Mouse (Mus musculus) heart, adult 2 months (tissue): Measurements from ENCODE around the gene Col6a5. TPM values are rescaled to one million over a fixed set of nuclear protein-coding genes. Genes with fewer than 3 reads are reported as not detected.

Experiments
- DNase-seq, 2 experiments: peaks; one replicate each; pipeline ENCODE4 v3.0.0; 2021
- H3K27ac ChIP-seq: fragments of 200-600 bp; 2 replicates; pipeline ENCODE4 v1.8.1; 2022
- H3K27me3 ChIP-seq: fragments of 200-500 bp; 2 replicates; pipeline ENCODE4 v1.6.1; 2012; ENCODE audit warnings: mild to moderate bottlenecking, low read length, inconsistent platforms, mixed read lengths; ENCODE audit not compliant: control insufficient read depth, insufficient read depth
- H3K36me3 ChIP-seq: fragments of 200-500 bp; 2 replicates; pipeline ENCODE4 v1.6.1; 2012; ENCODE audit warnings: low read length, inconsistent platforms; ENCODE audit not compliant: control insufficient read depth, insufficient read depth
- H3K4me1 ChIP-seq: fragments of 200-500 bp; 2 replicates; pipeline ENCODE4 v1.6.1; 2011; ENCODE audit warnings: low read length; ENCODE audit not compliant: control insufficient read depth, insufficient read depth
- H3K4me3 ChIP-seq: fragments of 200-600 bp; 2 replicates; pipeline ENCODE4 v1.8.1; 2022
- H3K79me2 ChIP-seq: fragments of 200-500 bp; replicated peaks from 2 replicates; pipeline ENCODE4 v1.6.1; 2012; ENCODE audit warnings: mild to moderate bottlenecking, inconsistent platforms, low read length, moderate library complexity, mixed read lengths; ENCODE audit not compliant: control insufficient read depth, insufficient read depth
- H3K9ac ChIP-seq: fragments of 200-500 bp; 2 replicates; pipeline ENCODE4 v1.6.1; 2012; ENCODE audit warnings: low read depth, mild to moderate bottlenecking, control low read depth, inconsistent platforms, low read length, mixed read lengths
- CTCF ChIP-seq: fragments of 200-600 bp; IDR thresholded peaks from 2 replicates; pipeline ENCODE4 v1.8.1; 2022; ENCODE audit warnings: antibody characterized with exemption, mild to moderate bottlenecking, moderate library complexity
- EP300 ChIP-seq: fragments of 200-500 bp; IDR thresholded peaks from 2 replicates; pipeline ENCODE4 v1.6.1; 2011; ENCODE audit warnings: low read depth, low read length, control low read depth; ENCODE audit not compliant: insufficient read depth
- POLR2A ChIP-seq: fragments of 200-500 bp; IDR thresholded peaks from 2 replicates; pipeline ENCODE4 v1.6.1; 2011; ENCODE audit warnings: mild to moderate bottlenecking, low read depth, low read length, control low read depth; ENCODE audit not compliant: insufficient read depth
- WGBS: fragments of 180-500 bp; shearing (Covaris S2); methylation state at CpG from one replicate; pipeline ENCODE4 v1.1.7; 2018; 5-methylcytosine and 5-hydroxymethylcytosine counted together
- intact Hi-C: fragments of 180-260 bp; cut with DNase I; formaldehyde crosslinking; loops from one replicate; pipeline ENCODE4 v1.15.1; 2025
- polyA plus RNA-seq: library from polyadenylated mRNA; depleted of rRNA; stranded (reverse); fragments of >200 nt; gene quantifications from 2 replicates; pipeline ENCODE4 v1.2.3, GENCODE M21; 2012
- total RNA-seq, 2 experiments: library from RNA; stranded (reverse); gene quantifications; 2 replicates each; pipeline ENCODE4 v1.2.3; 2021

The Col6a5 gene
- total and polyA plus RNA-seq, 3 experiments, result 0.09 to 0.50 (median 0.14) TPM

DNA sequence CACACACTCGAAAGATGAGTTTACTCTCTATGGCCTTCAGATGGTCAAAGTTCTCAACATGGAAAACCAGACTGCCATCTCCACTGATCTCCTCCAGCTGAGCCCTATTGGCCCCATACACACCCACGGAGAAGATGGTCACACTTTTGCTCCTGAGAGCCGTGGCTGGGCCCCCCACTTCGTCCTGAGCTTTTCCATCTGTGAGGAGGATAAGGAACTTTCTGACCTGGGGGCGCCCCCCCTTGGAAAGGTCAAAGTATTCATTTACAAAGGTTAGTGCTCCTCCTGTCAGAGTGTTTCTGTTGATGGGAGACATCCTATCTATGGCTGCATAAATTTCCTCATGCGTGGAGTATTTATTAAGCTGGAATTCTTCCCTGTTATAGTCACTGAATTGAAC, 26.6 kb downstream of the Col6a5 start:
- Histone ChIP-seq H3K9ac (no peak overlapping the region), H3K27ac (no peak overlapping the region), H3K27me3 (no peaks in the 10 kb centered on the region), H3K36me3 (no peaks in the 10 kb centered on the region), H3K79me2 (no peaks in the 10 kb centered on the region), H3K4me3 (no peak overlapping the region), H3K4me1 (no peaks in the 10 kb centered on the region)
- no peak for DNase-seq
- intact Hi-C loops, result no loop called here
- WGBS, result 64% methylated on average over 6 of the region's 6 CpGs
- TF ChIP-seq POLR2A, result no peak
- TF ChIP-seq CTCF, result no peak
- TF ChIP-seq EP300, result no peak

GRCm38 (mm10) chr9:105929287-105929686, 31.2 kb downstream of the Col6a5 start:
- no peak overlapping the region for H3K9ac ChIP-seq
- no peaks in the 10 kb centered on the region for H3K4me1 ChIP-seq
- H3K79me2 ChIP-seq, result no peaks in the 10 kb centered on the region
- H3K36me3 ChIP-seq, result no peaks in the 10 kb centered on the region
- no peak overlapping the region for H3K27ac ChIP-seq
- no peak for DNase-seq
- intact Hi-C loops, result no loop called here
- TF ChIP-seq EP300 (no peak), CTCF (no peak), POLR2A (no peak)
- 67% methylated on average over 4 of the region's 4 CpGs for WGBS
- H3K4me3 ChIP-seq, result no peak overlapping the region
- H3K27me3 ChIP-seq, result no peaks in the 10 kb centered on the region

DNA sequence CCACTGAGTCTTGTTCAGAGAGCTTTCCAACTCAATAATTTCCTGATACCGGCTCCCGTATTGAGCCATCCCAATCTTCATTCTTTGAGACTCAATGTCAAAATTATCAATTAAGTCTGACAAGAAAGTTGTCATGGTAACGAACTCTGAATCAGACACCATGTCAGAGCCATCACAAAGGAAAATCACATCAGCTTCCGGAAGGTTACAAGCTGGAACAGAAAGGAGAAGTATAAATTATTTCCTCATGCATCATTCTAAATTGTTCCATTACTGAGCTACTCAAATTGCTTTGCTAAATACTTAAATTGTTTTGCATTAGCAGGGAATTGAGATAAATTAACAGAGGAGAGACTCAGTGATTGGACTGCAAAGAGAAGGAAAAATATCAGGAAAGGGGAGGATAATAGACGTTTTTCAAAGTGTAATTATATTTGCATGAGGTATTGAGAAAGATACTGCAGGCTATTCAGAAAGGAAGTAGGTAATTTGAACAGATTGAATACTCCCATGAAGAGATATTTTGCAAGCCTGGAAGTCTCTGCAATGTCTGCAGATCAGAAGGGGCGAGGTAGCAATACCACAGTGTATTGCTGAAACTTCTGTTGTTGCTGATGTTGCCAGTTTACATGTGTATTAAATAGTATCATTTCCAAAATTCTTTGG, 31.9 kb downstream of the Col6a5 start:
- WGBS, result 71% methylated on average over 6 of the region's 6 CpGs
- intact Hi-C loops, result no loop called here
- H3K4me1 ChIP-seq, result no peaks in the 10 kb centered on the region

GRCm38 (mm10) chr9:105923659-105924058, 36.8 kb downstream of the Col6a5 start:
- no peak overlapping the region for H3K27ac ChIP-seq
- TF ChIP-seq EP300 (no peak), POLR2A (no peak), CTCF (no peak)
- 47% methylated on average over 2 of the region's 2 CpGs for WGBS
- no peaks in the 10 kb centered on the region for H3K79me2 ChIP-seq
- intact Hi-C loops, result no loop called here
- no peaks in the 10 kb centered on the region for H3K36me3 ChIP-seq
- H3K4me1 ChIP-seq, result no peaks in the 10 kb centered on the region
- H3K27me3 ChIP-seq, result no peaks in the 10 kb centered on the region; the same call in 1 of the 2 replicates
- no peak for DNase-seq
- H3K4me3 ChIP-seq, result no peak overlapping the region
- no peak overlapping the region for H3K9ac ChIP-seq

More for the DNA sequence above, 31.9 kb downstream of the Col6a5 start:
- no peaks in the 10 kb centered on the region for H3K36me3 ChIP-seq
- H3K79me2 ChIP-seq, result no peaks in the 10 kb centered on the region
- TF ChIP-seq POLR2A (no peak), EP300 (no peak)
- H3K4me3 ChIP-seq, result no peak overlapping the region
- H3K27me3 ChIP-seq, result no peaks in the 10 kb centered on the region
- DNase-seq, result no peak
- H3K9ac ChIP-seq, result no peak overlapping the region
- no peak overlapping the region for H3K27ac ChIP-seq

DNA sequence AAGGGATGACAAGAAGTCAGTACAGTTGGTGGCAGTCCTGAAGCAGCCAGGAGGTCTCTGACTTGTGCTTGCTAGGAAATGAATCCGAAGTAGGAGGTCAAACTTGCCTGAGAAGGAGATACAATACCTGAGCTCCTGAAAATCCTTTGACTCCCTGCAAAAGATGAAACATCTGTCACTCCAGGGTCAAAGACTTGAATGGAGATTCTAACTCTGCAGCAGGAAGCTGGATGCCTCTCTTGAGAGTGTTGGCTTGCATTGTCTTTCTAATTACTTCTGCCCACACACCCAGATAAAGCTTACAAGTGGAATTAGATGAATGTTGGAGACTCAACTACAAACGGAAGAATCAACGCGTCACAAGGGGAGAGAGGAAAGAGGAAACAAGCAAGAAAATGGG, 45.3 kb downstream of the Col6a5 start:
- Histone ChIP-seq H3K79me2 (no peaks in the 10 kb centered on the region), H3K4me3 (no peak overlapping the region), H3K4me1 (no peaks in the 10 kb centered on the region), H3K9ac (no peak overlapping the region), H3K27ac (no peak overlapping the region), H3K27me3 (no peaks in the 10 kb centered on the region; the same call in 1 of the 2 replicates), H3K36me3 (no peaks in the 10 kb centered on the region)
- DNase-seq, result no peak
- no peak for TF ChIP-seq EP300
- no peak for TF ChIP-seq CTCF
- no peak for TF ChIP-seq POLR2A
- intact Hi-C loops, result no loop called here
- 26% methylated on average over 4 of the region's 4 CpGs for WGBS

DNA sequence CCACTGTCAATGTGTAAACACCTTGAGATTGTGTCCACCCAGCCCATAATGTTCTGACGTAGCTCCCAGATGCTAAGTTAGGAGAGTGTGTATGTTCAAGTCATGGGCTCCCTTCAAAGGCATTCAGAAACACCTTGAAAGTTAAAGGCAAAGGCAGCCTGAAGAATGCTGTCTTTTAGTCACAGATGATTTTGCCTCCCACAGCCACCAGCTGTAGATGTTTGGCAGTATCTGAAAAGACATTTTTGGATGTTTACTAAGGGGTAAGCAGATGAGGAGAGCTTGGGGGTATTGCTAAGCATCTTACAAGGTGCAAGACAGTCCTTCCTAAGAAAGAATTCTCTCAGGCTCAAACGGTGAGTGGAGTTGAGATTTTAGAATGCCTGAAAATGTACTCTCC, 50.3 kb downstream of the Col6a5 start:
- H3K4me1 ChIP-seq, result no peaks in the 10 kb centered on the region
- no peak overlapping the region for H3K9ac ChIP-seq
- no peak for TF ChIP-seq POLR2A
- TF ChIP-seq EP300, result no peak
- no peak for TF ChIP-seq CTCF
- no peak for DNase-seq
- WGBS, result 76% methylated on average over 2 of the region's 2 CpGs
- H3K4me3 ChIP-seq, result no peak overlapping the region
- H3K36me3 ChIP-seq, result no peaks in the 10 kb centered on the region
- no peaks in the 10 kb centered on the region for H3K79me2 ChIP-seq
- intact Hi-C loops, result no loop called here
- H3K27ac ChIP-seq, result no peak overlapping the region
- H3K27me3 ChIP-seq, result no peaks in the 10 kb centered on the region

DNA sequence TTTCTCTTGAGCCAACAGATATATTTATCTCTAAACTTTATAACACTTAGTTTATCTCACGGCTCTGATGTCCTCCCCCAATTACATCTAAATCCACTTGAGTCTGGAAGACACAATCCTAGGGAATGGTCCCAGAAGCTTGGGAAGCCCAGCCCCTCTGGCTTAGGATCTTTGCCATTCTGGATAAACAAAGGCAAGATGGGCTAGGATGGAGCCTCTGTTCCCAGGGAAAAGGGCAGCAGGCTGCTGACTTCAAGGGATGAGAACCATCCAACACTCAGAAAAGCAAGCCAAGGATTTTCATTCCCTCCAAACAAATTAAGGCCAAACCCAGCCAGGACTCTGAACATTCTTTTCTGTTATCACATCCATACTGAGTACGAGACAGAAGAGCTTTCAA, 51.1 kb downstream of the Col6a5 start:
- H3K36me3 ChIP-seq, result no peaks in the 10 kb centered on the region
- TF ChIP-seq EP300, result no peak
- no peak for TF ChIP-seq POLR2A
- TF ChIP-seq CTCF, result no peak
- DNase-seq, result no peak
- H3K4me3 ChIP-seq, result no peak overlapping the region
- 63% methylated on average over 2 of the region's 2 CpGs for WGBS
- intact Hi-C loops, result no loop called here
- H3K27ac ChIP-seq, result no peak overlapping the region
- H3K4me1 ChIP-seq, result no peaks in the 10 kb centered on the region
- no peak overlapping the region for H3K9ac ChIP-seq
- no peaks in the 10 kb centered on the region for H3K79me2 ChIP-seq
- no peaks in the 10 kb centered on the region for H3K27me3 ChIP-seq
